Mouse (Mus musculus): ENCODE data around the gene Brinp2. TPM values are rescaled to one million over a fixed set of nuclear protein-coding genes. Genes with fewer than 3 reads are reported as not detected.

Gene Brinp2
- polyA plus RNA-seq, 1 experiment from 2014 or later = 0.75 TPM

- H3K9me3 ChIP-seq = no peaks in the 10 kb centered on the region
- no peak for ATAC-seq (ENCODE audit: extremely low read depth, insufficient number of reproducible peaks, low FRiP score, low TSS enrichment)
These were observed 70.9 kb downstream of the Brinp2 start for GRCm38 (mm10) chr1:158285198-158285597.

GRCm38 (mm10) chr1:158283869-158284268 lies 72.3 kb downstream of the Brinp2 start:
- ATAC-seq (ENCODE audit: extremely low read depth, insufficient number of reproducible peaks, low FRiP score, low TSS enrichment) = no peak

More at GRCm38 (mm10) chr1:158285198-158285597, 70.9 kb downstream of the Brinp2 start:
- no peaks in the 10 kb centered on the region for H3K36me3 ChIP-seq
- no peak overlapping the region for H3K9ac ChIP-seq
- H3K4me3 ChIP-seq = no peak overlapping the region
- no peak overlapping the region for H3K27ac ChIP-seq (replicated peaks)
- H3K4me1 ChIP-seq = no peaks in the 10 kb centered on the region
- H3K27me3 ChIP-seq (replicated peaks) = no peaks in the 10 kb centered on the region
- WGBS = 73% methylated on average over 3 of the region's 3 CpGs
- no peak overlapping the region for H3K4me2 ChIP-seq

GRCm38 (mm10) chr1:158272058-158272457 lies 84.1 kb downstream of the Brinp2 start:
- Histone ChIP-seq H3K9ac (no peak overlapping the region), H3K9me3 (no peaks in the 10 kb centered on the region), H3K27me3 (replicated peaks) (no peaks in the 10 kb centered on the region), H3K4me1 (no peaks in the 10 kb centered on the region), H3K36me3 (no peaks in the 10 kb centered on the region), H3K27ac (replicated peaks) (no peak overlapping the region), H3K4me3 (no peak overlapping the region), H3K4me2 (no peak overlapping the region)
- no peak for ATAC-seq (ENCODE audit: extremely low read depth, insufficient number of reproducible peaks, low FRiP score, low TSS enrichment)
- WGBS = 78% methylated on average over 9 of the region's 9 CpGs

More at GRCm38 (mm10) chr1:158283869-158284268, 72.3 kb downstream of the Brinp2 start:
- H3K36me3 ChIP-seq = no peaks in the 10 kb centered on the region
- no peaks in the 10 kb centered on the region for H3K9me3 ChIP-seq
- no peak overlapping the region for H3K4me2 ChIP-seq
- H3K27ac ChIP-seq (replicated peaks) = no peak overlapping the region
- WGBS = 71% methylated on average over 7 of the region's 7 CpGs
- H3K4me1 ChIP-seq = no peaks in the 10 kb centered on the region
- H3K4me3 ChIP-seq = no peak overlapping the region
- no peak overlapping the region for H3K9ac ChIP-seq
- H3K27me3 ChIP-seq (replicated peaks) = no peaks in the 10 kb centered on the region

GRCm38 (mm10) chr1:158267020-158267571 lies 89.0 kb downstream of the Brinp2 start:
- WGBS = 43% methylated on average over 8 of the region's 8 CpGs
- H3K4me2 ChIP-seq = no peak overlapping the region
- H3K4me1 ChIP-seq = no peaks in the 10 kb centered on the region
- no peaks in the 10 kb centered on the region for H3K9me3 ChIP-seq
- no peaks in the 10 kb centered on the region for H3K36me3 ChIP-seq
- H3K9ac ChIP-seq = no peak overlapping the region
- no peak for ATAC-seq (ENCODE audit: extremely low read depth, insufficient number of reproducible peaks, low FRiP score, low TSS enrichment)
- no peak overlapping the region for H3K4me3 ChIP-seq
- no peaks in the 10 kb centered on the region; the same call in 1 of the 2 replicates for H3K27me3 ChIP-seq (replicated peaks)
- no peak overlapping the region for H3K27ac ChIP-seq (replicated peaks)

- Histone ChIP-seq H3K4me2 (no peak overlapping the region), H3K27me3 (replicated peaks) (no peaks in the 10 kb centered on the region; the same call in 1 of the 2 replicates), H3K4me1 (no peaks in the 10 kb centered on the region), H3K9ac (no peak overlapping the region), H3K9me3 (no peaks in the 10 kb centered on the region), H3K4me3 (no peak overlapping the region), H3K27ac (replicated peaks) (no peak overlapping the region), H3K36me3 (no peaks in the 10 kb centered on the region)
- 78% methylated on average over 3 of the region's 3 CpGs for WGBS
- ATAC-seq (ENCODE audit: extremely low read depth, insufficient number of reproducible peaks, low FRiP score, low TSS enrichment) = no peak
These were observed 89.7 kb downstream of the Brinp2 start for GRCm38 (mm10) chr1:158266293-158267019.

GRCm38 (mm10) chr1:158259516-158260235 lies 96.5 kb downstream of the Brinp2 start:
- H3K27ac ChIP-seq (replicated peaks) = no peak overlapping the region
- H3K4me2 ChIP-seq = no peak overlapping the region
- H3K4me1 ChIP-seq = no peaks in the 10 kb centered on the region
- no peak overlapping the region for H3K9ac ChIP-seq
- H3K27me3 ChIP-seq (replicated peaks) = peaks cover 13% of the 10 kb centered on the region
- WGBS = 78% methylated on average over 5 of the region's 5 CpGs
- no peaks in the 10 kb centered on the region for H3K9me3 ChIP-seq
- no peak overlapping the region for H3K4me3 ChIP-seq
- no peaks in the 10 kb centered on the region for H3K36me3 ChIP-seq
- ATAC-seq (ENCODE audit: extremely low read depth, insufficient number of reproducible peaks, low FRiP score, low TSS enrichment) = no peak

GRCm38 (mm10) chr1:158258685-158259292 lies 97.3 kb downstream of the Brinp2 start:
- no peak for ATAC-seq (ENCODE audit: extremely low read depth, insufficient number of reproducible peaks, low FRiP score, low TSS enrichment)
- no peak overlapping the region for H3K4me2 ChIP-seq
- H3K9me3 ChIP-seq = no peaks in the 10 kb centered on the region
- H3K4me1 ChIP-seq = no peaks in the 10 kb centered on the region
- 60% methylated on average over 6 of the region's 6 CpGs for WGBS
- no peak overlapping the region for H3K4me3 ChIP-seq
- H3K27me3 ChIP-seq (replicated peaks) = peaks cover 21% of the 10 kb centered on the region
- H3K9ac ChIP-seq = no peak overlapping the region
- H3K36me3 ChIP-seq = no peaks in the 10 kb centered on the region
- H3K27ac ChIP-seq (replicated peaks) = no peak overlapping the region

GRCm38 (mm10) chr1:158255912-158256680 lies 100.0 kb downstream of the Brinp2 start:
- ATAC-seq (ENCODE audit: extremely low read depth, insufficient number of reproducible peaks, low FRiP score, low TSS enrichment) = no peak
- WGBS = 78% methylated on average over 9 of the region's 9 CpGs
- peaks cover 30% of the 10 kb centered on the region for H3K27me3 ChIP-seq (replicated peaks)
- no peak overlapping the region for H3K9ac ChIP-seq
- H3K36me3 ChIP-seq = no peaks in the 10 kb centered on the region
- H3K4me2 ChIP-seq = no peak overlapping the region
- H3K27ac ChIP-seq (replicated peaks) = no peak overlapping the region
- H3K4me1 ChIP-seq = peaks cover 16% of the 10 kb centered on the region
- H3K9me3 ChIP-seq = no peaks in the 10 kb centered on the region
- H3K4me3 ChIP-seq = no peak overlapping the region

GRCm38 (mm10) chr1:158252682-158253222 lies 103.4 kb downstream of the Brinp2 start:
- peak; percentile 51 for ATAC-seq (ENCODE audit: extremely low read depth, insufficient number of reproducible peaks, low FRiP score, low TSS enrichment)
- 37% methylated on average over 8 of the region's 8 CpGs for WGBS
- peak overlapping the region; percentile 11; the same call in 1 of the 2 replicates for H3K4me2 ChIP-seq
- 0 out of 2 replicates have a peak overlapping the region, but pooled peaks have one; percentile 39 for H3K27ac ChIP-seq (replicated peaks)
- H3K36me3 ChIP-seq = no peaks in the 10 kb centered on the region
- H3K4me1 ChIP-seq = peaks cover 16% of the 10 kb centered on the region
- H3K9ac ChIP-seq = no peak overlapping the region
- H3K4me3 ChIP-seq = no peak overlapping the region
- H3K27me3 ChIP-seq (replicated peaks) = peaks cover 34% of the 10 kb centered on the region
- H3K9me3 ChIP-seq = no peaks in the 10 kb centered on the region

- ATAC-seq (ENCODE audit: extremely low read depth, insufficient number of reproducible peaks, low FRiP score, low TSS enrichment) = no peak
- Histone ChIP-seq H3K9ac (no peak overlapping the region), H3K36me3 (no peaks in the 10 kb centered on the region), H3K4me3 (no peak overlapping the region), H3K4me2 (no peak overlapping the region), H3K27ac (replicated peaks) (no peak overlapping the region), H3K4me1 (peaks cover 14% of the 10 kb centered on the region), H3K27me3 (replicated peaks) (0 out of 2 replicates have a peak, but pooled peaks cover 16% of the 10 kb centered on the region), H3K9me3 (no peaks in the 10 kb centered on the region)
- 64% methylated on average over 3 of the region's 3 CpGs for WGBS
These were observed 107.9 kb downstream of the Brinp2 start for GRCm38 (mm10) chr1:158248266-158248665.
